Mouse (Mus musculus): Measurements from ENCODE around the gene Gm49387.

DNA sequence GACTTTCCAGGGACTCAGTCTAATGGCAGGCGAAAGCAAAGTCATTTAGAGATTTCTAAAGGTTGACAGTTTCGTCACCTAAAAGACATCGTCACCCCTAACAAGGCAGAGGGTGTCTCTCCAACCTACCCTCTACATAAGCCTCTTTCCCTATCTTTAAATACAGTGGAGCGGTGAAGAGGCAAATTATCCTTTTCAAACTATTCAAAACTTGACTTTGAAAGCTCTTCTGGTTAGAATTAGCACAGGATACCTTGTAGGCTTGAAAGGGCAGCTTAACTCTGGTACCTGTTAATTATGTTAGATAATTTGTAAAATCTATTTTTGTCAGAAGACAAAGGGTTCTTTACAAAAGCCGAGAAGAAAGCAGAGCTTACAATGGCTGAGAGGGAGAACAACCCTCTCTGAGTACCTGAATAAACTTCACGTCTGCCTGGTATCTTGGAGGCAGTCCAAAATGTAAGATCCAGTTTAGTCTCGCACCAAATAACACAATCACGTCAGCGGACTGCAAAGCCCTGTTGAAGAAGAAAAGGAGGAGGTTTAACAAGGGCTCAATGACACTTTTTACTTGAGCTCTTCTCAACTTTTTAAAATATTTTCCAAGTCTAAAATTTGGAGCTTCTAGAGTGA is 20.0 kb downstream of the Gm49387 start:
- no peak for TF ChIP-seq POLR2A (IDR thresholded peaks at IDR 0.05; ENCODE audit: extremely low read depth, insufficient read depth, low read length)
- TF ChIP-seq CTCF (IDR thresholded peaks at IDR 0.05; ENCODE audit: extremely low read depth, insufficient read depth, low read length): no peak
